Mouse (Mus musculus) hindbrain, embryonic 11.5 days (tissue): ENCODE measurements around the gene Vti1a. TPM values are rescaled to one million over a fixed set of nuclear protein-coding genes. Genes with fewer than 3 reads are reported as not detected.

ENCODE experiments used
- ATAC-seq: fragments of 200-750 bp; cut with Nextera tagmentation; 2 replicates; pipeline ENCODE4 v1.8.0; 2017; ENCODE audit warnings: mild to moderate bottlenecking, moderate TSS enrichment, moderate library complexity; ENCODE audit not compliant: low FRiP score
- DNase-seq: peaks from one replicate; pipeline ENCODE4 v3.0.0-alpha.2; 2015; ENCODE audit warnings: low spot score
- H3K27ac ChIP-seq: fragments of 300-500 bp; sonication (generic); 2 replicates; pipeline ENCODE4 v1.5.1; 2014; ENCODE audit warnings: mild to moderate bottlenecking, low read depth, low read length
- H3K27me3 ChIP-seq: fragments of 300-500 bp; sonication (generic); 2 replicates; pipeline ENCODE4 v1.6.1; 2014; ENCODE audit warnings: mild to moderate bottlenecking, low read length, moderate library complexity, mixed read lengths; ENCODE audit not compliant: control insufficient read depth, insufficient read depth
- H3K36me3 ChIP-seq: fragments of 300-500 bp; sonication (generic); 2 replicates; pipeline ENCODE4 v1.6.1; 2014; ENCODE audit warnings: mild to moderate bottlenecking, low read length, moderate library complexity, mixed read lengths; ENCODE audit not compliant: control insufficient read depth, insufficient read depth
- H3K4me1 ChIP-seq: fragments of 300-500 bp; sonication (generic); replicated peaks from 2 replicates; pipeline ENCODE4 v1.6.1; 2014; ENCODE audit warnings: low read length, mixed read lengths; ENCODE audit not compliant: control insufficient read depth, insufficient read depth
- H3K4me2 ChIP-seq: fragments of 300-500 bp; sonication (generic); replicated peaks from 2 replicates; pipeline ENCODE4 v1.6.1; 2014; ENCODE audit warnings: mild to moderate bottlenecking, low read depth, low read length
- H3K4me3 ChIP-seq: fragments of 300-500 bp; sonication (generic); 2 replicates; pipeline ENCODE4 v1.5.1; 2014; ENCODE audit warnings: low read depth, low read length
- H3K9ac ChIP-seq: fragments of 300-500 bp; sonication (generic); 2 replicates; pipeline ENCODE4 v1.6.1; 2014; ENCODE audit warnings: low read depth, low read length
- H3K9me3 ChIP-seq: fragments of 300-500 bp; sonication (generic); 2 replicates; pipeline ENCODE4 v1.6.1; 2016; ENCODE audit warnings: low read length; ENCODE audit not compliant: control insufficient read depth
- whole genome bisulfite sequencing: fragments of 180-500 bp; shearing (Covaris S2); extraction: QIAGEN DNeasy Blood & Tissue Kit; methylation state at CpG from one replicate; pipeline ENCODE4 v1.1.7; 2014; 5-methylcytosine and 5-hydroxymethylcytosine counted together
- polyA plus RNA-seq: library from polyadenylated mRNA; unstranded; fragments of >200 nt; fragmentation: Nextera tagmentation; extraction: Ambion mirVana; gene quantifications from 2 replicates; pipeline ENCODE4 v1.2.1, GENCODE M21; 2014

The Vti1a gene
- polyA plus RNA-seq, 1 experiment from 2014 or later = 27.8 TPM

DNA sequence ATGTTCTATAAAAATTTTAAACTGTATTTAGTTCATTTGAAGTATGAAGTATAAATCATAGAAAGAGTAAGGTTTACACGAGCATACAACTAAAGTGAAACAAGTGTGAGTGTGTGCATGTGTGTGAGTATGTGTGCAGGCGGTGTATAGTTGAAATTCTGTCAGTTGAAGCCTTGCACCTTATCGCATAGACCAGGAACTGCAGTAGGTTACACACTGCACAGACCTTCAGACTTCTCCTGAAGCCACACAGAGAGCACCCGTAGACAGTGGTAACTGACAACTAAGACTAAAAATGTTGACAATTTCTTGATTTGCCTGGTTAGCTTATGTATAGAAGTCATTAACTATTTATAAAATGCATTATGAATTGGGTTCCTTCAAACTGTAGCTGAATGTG lies 61.4 kb downstream of the Vti1a start:
- Histone ChIP-seq H3K9me3 (no peaks in the 10 kb centered on the region), H3K36me3 (no peaks in the 10 kb centered on the region), H3K9ac (no peak overlapping the region), H3K4me3 (no peak overlapping the region), H3K27me3 (no peaks in the 10 kb centered on the region), H3K4me1 (peaks cover 7% of the 10 kb centered on the region), H3K4me2 (no peak overlapping the region), H3K27ac (no peak overlapping the region)
- no peak for DNase-seq
- 92% methylated on average over 4 of the region's 4 CpGs for WGBS
- no peak for ATAC-seq

DNA sequence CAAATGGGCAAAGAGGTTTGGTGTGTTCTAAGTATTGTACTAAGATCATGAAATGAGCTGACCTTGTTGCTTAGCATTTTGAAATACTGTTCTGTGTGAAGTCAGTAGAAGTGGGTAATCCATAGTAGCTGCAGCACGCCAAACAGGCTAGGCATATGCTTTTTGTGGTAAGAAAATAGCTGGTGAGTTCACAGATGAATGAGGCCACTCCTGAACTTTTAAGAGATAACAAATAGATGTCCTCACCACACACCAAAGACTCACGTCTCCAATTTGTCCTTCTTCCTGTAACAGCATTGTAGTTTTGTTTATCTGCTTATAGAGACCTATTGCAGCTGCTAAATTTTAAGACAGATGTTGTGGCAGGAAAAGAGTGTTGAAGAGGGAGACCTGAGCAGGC lies 62.8 kb downstream of the Vti1a start:
- H3K9me3 ChIP-seq = no peaks in the 10 kb centered on the region
- no peak overlapping the region for H3K4me2 ChIP-seq
- WGBS = 67% methylated on average over 2 of the region's 2 CpGs
- H3K27ac ChIP-seq = no peak overlapping the region
- no peak overlapping the region for H3K4me3 ChIP-seq
- no peaks in the 10 kb centered on the region for H3K36me3 ChIP-seq
- H3K27me3 ChIP-seq = no peaks in the 10 kb centered on the region
- no peak overlapping the region for H3K9ac ChIP-seq
- ATAC-seq (no peak), DNase-seq (no peak)
- peaks cover 7% of the 10 kb centered on the region for H3K4me1 ChIP-seq

DNA sequence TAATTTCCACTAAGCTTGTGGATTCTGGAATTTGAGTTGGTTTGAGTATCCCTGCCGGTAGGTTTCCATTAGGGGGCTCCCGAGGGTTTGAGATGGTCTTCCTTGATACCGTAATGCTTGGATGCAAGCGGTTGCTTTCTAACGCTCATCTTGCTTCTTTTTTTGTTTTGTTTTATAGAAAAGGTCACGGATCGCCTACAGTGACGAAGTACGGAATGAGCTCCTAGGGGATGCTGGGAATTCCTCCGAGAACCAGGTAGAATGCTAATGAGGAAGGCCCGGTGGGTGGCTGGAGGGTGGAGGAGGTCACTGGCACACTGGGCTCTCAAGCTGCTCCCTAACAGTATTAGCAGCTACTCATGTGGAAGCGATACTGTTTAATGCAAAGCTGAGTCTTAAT lies 64.7 kb downstream of the Vti1a start:
- 6% methylated on average over 12 of the region's 12 CpGs for WGBS
- no peak overlapping the region for H3K9ac ChIP-seq
- ATAC-seq (peak; percentile 86), DNase-seq (peak; percentile 54)
- no peaks in the 10 kb centered on the region for H3K27me3 ChIP-seq
- peak overlapping the region; percentile 15; the same call in 1 of the 2 replicates for H3K4me2 ChIP-seq
- H3K4me1 ChIP-seq = peaks cover 7% of the 10 kb centered on the region
- no peaks in the 10 kb centered on the region for H3K9me3 ChIP-seq
- no peak overlapping the region for H3K27ac ChIP-seq
- H3K36me3 ChIP-seq = no peaks in the 10 kb centered on the region
- peak overlapping the region; percentile 17; the same call in 1 of the 2 replicates for H3K4me3 ChIP-seq

DNA sequence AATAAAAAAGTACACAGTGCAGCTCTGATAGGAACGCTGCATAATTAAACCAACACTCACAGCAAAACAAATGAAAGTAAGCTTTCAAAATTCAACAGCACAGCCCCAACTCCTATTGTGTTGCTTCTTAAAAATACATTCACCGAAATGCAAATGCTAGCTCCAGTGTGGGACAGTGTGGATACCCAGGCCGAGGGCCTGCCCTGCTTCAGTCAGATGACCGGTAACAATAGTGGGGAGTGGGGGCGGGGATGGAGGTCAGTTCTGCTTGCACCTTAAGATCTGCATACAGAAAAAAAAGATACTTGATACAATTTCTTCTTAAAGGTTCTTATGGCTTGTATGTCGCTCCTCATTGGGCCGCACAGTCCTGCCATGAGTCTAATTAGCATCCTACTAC lies 65.2 kb downstream of the Vti1a start:
- H3K27ac ChIP-seq = no peak overlapping the region
- H3K9me3 ChIP-seq = no peaks in the 10 kb centered on the region
- H3K27me3 ChIP-seq = no peaks in the 10 kb centered on the region
- peaks cover 7% of the 10 kb centered on the region for H3K4me1 ChIP-seq
- ATAC-seq = peak; percentile 70; the same call in 1 of the 2 replicates
- 57% methylated on average over 7 of the region's 7 CpGs for WGBS
- peak; percentile 18 for DNase-seq
- no peaks in the 10 kb centered on the region for H3K36me3 ChIP-seq
- H3K4me2 ChIP-seq = no peak overlapping the region
- no peak overlapping the region for H3K9ac ChIP-seq
- no peak overlapping the region for H3K4me3 ChIP-seq

DNA sequence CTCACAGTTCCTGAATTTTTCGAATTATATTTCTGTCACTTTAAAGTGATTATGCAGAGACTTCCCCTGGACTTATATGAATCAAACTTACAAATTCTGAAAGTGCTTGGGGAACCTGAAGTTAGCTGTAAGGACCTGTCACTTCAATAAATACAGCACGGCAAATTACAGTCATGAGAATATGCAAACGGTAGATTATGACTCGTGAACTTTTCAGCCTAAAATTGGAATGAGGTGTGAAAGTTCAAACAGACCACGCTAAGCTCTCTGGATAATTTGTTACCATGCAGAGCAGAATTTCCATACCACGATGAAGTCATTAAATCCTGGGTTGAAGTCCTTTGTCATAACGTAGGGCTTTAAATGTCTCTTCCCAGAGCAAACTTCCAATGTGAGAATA lies 66.7 kb downstream of the Vti1a start:
- no peak overlapping the region for H3K9ac ChIP-seq
- DNase-seq (no peak), ATAC-seq (no peak)
- H3K27me3 ChIP-seq = no peaks in the 10 kb centered on the region
- peaks cover 7% of the 10 kb centered on the region for H3K4me1 ChIP-seq
- no peaks in the 10 kb centered on the region for H3K9me3 ChIP-seq
- no peak overlapping the region for H3K4me2 ChIP-seq
- no peak overlapping the region for H3K4me3 ChIP-seq
- no peak overlapping the region for H3K27ac ChIP-seq
- no peaks in the 10 kb centered on the region for H3K36me3 ChIP-seq
- WGBS = 83% methylated on average over 7 of the region's 7 CpGs

DNA sequence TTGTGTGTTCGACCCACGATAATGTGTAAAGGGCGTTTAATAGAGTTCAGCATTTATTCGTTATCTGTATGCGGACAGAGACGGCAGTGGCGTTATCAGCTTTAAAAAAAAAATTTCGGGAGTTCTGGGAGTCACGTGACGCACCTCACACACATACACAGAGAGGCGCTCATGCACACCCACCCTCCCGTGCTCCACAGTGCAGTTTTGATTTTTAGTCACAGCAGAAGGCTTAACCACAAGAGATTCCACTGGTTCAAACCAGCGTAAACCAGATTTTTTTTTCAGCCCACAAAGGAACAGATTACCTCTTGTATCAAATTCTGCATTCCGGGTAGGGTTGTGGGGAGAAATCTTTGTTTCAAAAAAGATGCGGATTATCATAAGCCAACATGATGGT lies 68.5 kb downstream of the Vti1a start:
- no peak overlapping the region for H3K27ac ChIP-seq
- no peaks in the 10 kb centered on the region for H3K27me3 ChIP-seq
- no peak for ATAC-seq
- no peak overlapping the region for H3K4me3 ChIP-seq
- H3K4me1 ChIP-seq = peaks cover 7% of the 10 kb centered on the region
- H3K9ac ChIP-seq = no peak overlapping the region
- H3K36me3 ChIP-seq = no peaks in the 10 kb centered on the region
- no peaks in the 10 kb centered on the region for H3K9me3 ChIP-seq
- peak; percentile 29 for DNase-seq
- H3K4me2 ChIP-seq = no peak overlapping the region
- WGBS = 85% methylated on average over 15 of the region's 15 CpGs

DNA sequence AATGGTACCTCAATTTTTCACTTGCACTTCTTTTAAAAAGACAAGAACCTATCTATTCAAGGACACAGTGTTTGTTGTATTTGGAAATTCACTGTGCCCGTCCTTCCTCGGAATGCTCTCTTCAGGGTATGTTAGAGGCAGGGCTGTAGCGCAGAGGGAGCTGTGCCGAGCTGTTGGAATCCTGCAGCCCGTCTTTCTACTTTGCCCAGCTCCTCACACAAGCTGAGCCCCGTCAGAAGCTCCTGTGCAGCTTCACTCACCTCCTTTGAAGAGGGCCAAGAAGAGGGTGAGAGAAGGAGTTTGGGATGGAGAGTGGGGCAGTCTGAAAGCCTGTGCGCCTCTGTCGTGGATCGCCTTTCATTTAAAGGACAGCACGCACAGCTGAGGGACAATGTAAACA lies 72.9 kb downstream of the Vti1a start:
- no peaks in the 10 kb centered on the region; the same call in 1 of the 2 replicates for H3K4me1 ChIP-seq
- H3K9me3 ChIP-seq = no peaks in the 10 kb centered on the region
- no peak for ATAC-seq
- no peaks in the 10 kb centered on the region for H3K36me3 ChIP-seq
- no peak for DNase-seq
- no peak overlapping the region for H3K9ac ChIP-seq
- no peaks in the 10 kb centered on the region for H3K27me3 ChIP-seq
- H3K4me2 ChIP-seq = no peak overlapping the region
- H3K27ac ChIP-seq = no peak overlapping the region
- no peak overlapping the region for H3K4me3 ChIP-seq
- 48% methylated on average over 10 of the region's 10 CpGs for WGBS

DNA sequence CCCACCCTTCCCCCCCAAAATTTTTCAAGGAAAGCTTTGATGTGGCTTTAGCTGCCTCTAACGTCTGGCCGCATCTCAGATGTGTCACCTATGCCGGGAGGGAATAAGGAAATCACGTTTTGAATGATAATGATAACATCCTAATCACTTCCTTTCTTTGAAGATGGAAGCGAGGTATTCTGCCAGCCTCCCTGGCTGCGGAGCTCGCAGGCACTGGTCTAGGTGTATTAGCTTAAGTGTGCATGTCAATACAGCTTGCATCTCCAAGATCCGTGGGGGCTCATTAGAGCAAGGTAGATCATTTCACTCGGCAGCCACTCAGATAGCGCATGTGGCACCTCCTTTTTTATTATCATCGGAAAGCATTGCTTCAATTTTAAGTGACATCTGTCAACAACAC lies 74.2 kb downstream of the Vti1a start:
- DNase-seq (no peak), ATAC-seq (no peak)
- Histone ChIP-seq H3K27me3 (no peaks in the 10 kb centered on the region), H3K4me2 (no peak overlapping the region), H3K36me3 (no peaks in the 10 kb centered on the region), H3K27ac (no peak overlapping the region), H3K4me1 (no peaks in the 10 kb centered on the region; the same call in 1 of the 2 replicates), H3K9ac (no peak overlapping the region), H3K9me3 (no peaks in the 10 kb centered on the region), H3K4me3 (no peak overlapping the region)
- WGBS = 74% methylated on average over 11 of the region's 11 CpGs

DNA sequence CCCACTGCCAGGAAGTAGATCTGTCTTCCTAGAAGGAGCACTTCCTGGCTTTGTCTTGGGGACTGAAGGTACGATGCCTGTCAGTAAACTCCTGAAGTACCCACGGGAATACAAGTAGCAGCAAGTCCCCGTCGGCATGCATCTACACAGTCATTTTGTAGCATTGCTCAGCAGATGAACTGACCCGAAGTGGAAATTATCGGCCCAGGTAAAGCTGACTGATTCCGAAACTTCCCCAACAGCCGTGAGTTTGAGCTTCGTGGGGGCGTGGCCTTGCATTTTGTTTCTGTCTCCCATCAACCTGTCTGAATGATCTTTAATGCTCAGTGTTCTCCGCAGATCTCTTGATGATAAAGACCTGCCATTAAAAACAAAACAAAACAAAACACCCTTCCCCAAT lies 85.5 kb downstream of the Vti1a start:
- Histone ChIP-seq H3K4me3 (no peak overlapping the region), H3K9me3 (no peaks in the 10 kb centered on the region)
- 90% methylated on average over 11 of the region's 11 CpGs for WGBS

More for the DNA sequence above, 85.5 kb downstream of the Vti1a start:
- Histone ChIP-seq H3K4me2 (no peak overlapping the region), H3K4me1 (no peaks in the 10 kb centered on the region), H3K27ac (no peak overlapping the region), H3K36me3 (no peaks in the 10 kb centered on the region), H3K9ac (no peak overlapping the region), H3K27me3 (no peaks in the 10 kb centered on the region)
- ATAC-seq (no peak), DNase-seq (no peak)
